Mouse (Mus musculus) G1E (cell line): ENCODE results near the gene Tuft1.
"Not testable (repeated sequence)": the region's sequence is repeated elsewhere in the genome, so short reads cannot be mapped to it uniquely, and the experiment has no call there.

Source experiments
- CTCF ChIP-seq: IDR thresholded peaks from 2 replicates; pipeline ENCODE4 v1.5.1; 2012; ENCODE audit warnings: low read depth, low read length, inconsistent platforms, mixed read lengths
- TAL1 ChIP-seq: conservative IDR thresholded peaks from 2 replicates; pipeline ENCODE4 v1.6.1; 2012; ENCODE audit warnings: low read depth, low read length, inconsistent platforms, mixed read lengths

GRCm38 (mm10) chr3:94660841-94661240 lies 2.2 kb upstream of the Tuft1 start:
- not testable (repeated sequence) for TF ChIP-seq TAL1, CTCF
